Mouse (Mus musculus) liver, embryonic 14.5 days (tissue): ENCODE measurements around the gene Glt8d2.

ENCODE experiments used
- CTCF ChIP-seq: IDR thresholded peaks from 2 replicates; pipeline ENCODE4 v1.5.1; 2016; ENCODE audit warnings: antibody characterized with exemption, low read depth, control low read depth
- EP300 ChIP-seq: IDR thresholded peaks from 2 replicates; pipeline ENCODE4 v1.6.1; 2016; ENCODE audit warnings: antibody characterized with exemption, low read depth

DNA sequence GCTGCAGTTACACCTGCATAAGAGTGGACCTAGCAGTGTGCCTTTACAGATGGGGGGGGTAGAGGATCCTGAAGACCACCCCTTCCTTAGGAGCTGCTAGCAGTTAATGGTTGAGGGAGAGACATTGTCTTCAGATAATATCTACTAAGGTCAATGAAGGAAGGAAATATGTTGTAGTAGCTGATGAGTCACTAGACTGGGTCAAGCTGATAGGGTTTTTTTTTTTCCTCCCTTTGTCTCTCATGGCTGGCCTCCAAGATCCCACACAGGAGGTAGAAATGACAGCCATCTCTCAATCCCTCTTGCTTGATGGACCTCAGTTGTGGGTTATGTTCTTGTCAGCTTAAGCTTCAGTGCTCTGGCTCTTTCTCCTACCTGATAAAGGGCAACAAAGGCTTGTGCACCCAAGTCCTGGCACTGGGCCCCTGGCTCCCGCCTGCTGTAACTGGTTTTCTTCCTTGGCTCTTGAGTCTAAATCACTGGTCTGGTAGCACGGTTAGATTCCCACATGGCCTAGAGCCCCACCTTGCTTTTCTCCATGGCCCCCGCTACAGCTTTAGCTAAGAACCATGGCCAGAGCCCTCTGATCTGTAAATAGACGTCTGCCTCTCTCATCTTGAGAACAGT lies 6.1 kb upstream of the Glt8d2 start:
- no peak for TF ChIP-seq CTCF
- no peak for TF ChIP-seq EP300
